Mouse (Mus musculus) heart, embryonic 10.5 days (tissue): ENCODE results near the gene Fopnl. TPM values are rescaled to one million over a fixed set of nuclear protein-coding genes. Genes with fewer than 3 reads are reported as not detected.
A peak's percentile ranks its signal among the peaks of the same experiment; 100 is the strongest.

Experiments
- DNase-seq: peaks from one replicate; pipeline ENCODE4 v3.0.0-alpha.2; 2017; ENCODE audit warnings: low spot score
- H3K27ac ChIP-seq: fragments of 300-500 bp; sonication (generic); 2 replicates; pipeline ENCODE4 v1.5.1; 2016; ENCODE audit warnings: mild to moderate bottlenecking
- H3K27me3 ChIP-seq: fragments of 300-500 bp; sonication (generic); 2 replicates; pipeline ENCODE4 v1.6.1; 2016; ENCODE audit warnings: mild to moderate bottlenecking; ENCODE audit not compliant: poor library complexity, insufficient read depth, severe bottlenecking
- H3K36me3 ChIP-seq: fragments of 300-500 bp; sonication (generic); 2 replicates; pipeline ENCODE4 v1.6.1; 2016; ENCODE audit warnings: mild to moderate bottlenecking, moderate library complexity
- H3K4me1 ChIP-seq: fragments of 300-500 bp; sonication (generic); 2 replicates; pipeline ENCODE4 v1.6.1; 2016; ENCODE audit warnings: mild to moderate bottlenecking
- H3K4me3 ChIP-seq: fragments of 300-500 bp; sonication (generic); 2 replicates; pipeline ENCODE4 v1.5.1; 2016; ENCODE audit warnings: mild to moderate bottlenecking, moderate library complexity
- H3K9me3 ChIP-seq: fragments of 300-500 bp; sonication (generic); 2 replicates; pipeline ENCODE4 v1.6.1; 2016; ENCODE audit warnings: mild to moderate bottlenecking, moderate library complexity
- WGBS: fragments of 180-500 bp; shearing (Covaris S2); methylation state at CpG from one replicate; pipeline ENCODE4 v1.1.7; 2016; 5-methylcytosine and 5-hydroxymethylcytosine counted together
- polyA plus RNA-seq: library from polyadenylated mRNA; unstranded; fragments of >200 nt; fragmentation: Nextera tagmentation; extraction: Ambion mirVana; gene quantifications from 2 replicates; pipeline ENCODE4 v1.2.1, GENCODE M21; 2016

Fopnl gene
- polyA plus RNA-seq, 1 experiment from 2014 or later, result 119 TPM

- Histone ChIP-seq H3K36me3 (peaks cover 43% of the 10 kb centered on the region), H3K27ac (no peak overlapping the region), H3K4me1 (no peaks in the 10 kb centered on the region), H3K4me3 (no peak overlapping the region), H3K9me3 (no peaks in the 10 kb centered on the region), H3K27me3 (peaks cover 25% of the 10 kb centered on the region)
- 86% methylated on average over 4 of the region's 4 CpGs for WGBS
- DNase-seq, result no peak
Observed at GRCm38 (mm10) chr16:14298461-14298860, 18.7 kb downstream of the Fopnl start.

GRCm38 (mm10) chr16:14297746-14298145 is 19.5 kb downstream of the Fopnl start:
- WGBS, result 91% methylated on average over 4 of the region's 4 CpGs
- no peaks in the 10 kb centered on the region for H3K4me1 ChIP-seq
- no peak overlapping the region for H3K4me3 ChIP-seq
- H3K36me3 ChIP-seq, result peaks cover 36% of the 10 kb centered on the region
- H3K27me3 ChIP-seq, result peaks cover 32% of the 10 kb centered on the region
- no peaks in the 10 kb centered on the region for H3K9me3 ChIP-seq
- DNase-seq, result no peak
- no peak overlapping the region for H3K27ac ChIP-seq

- Histone ChIP-seq H3K27ac (no peak overlapping the region), H3K36me3 (peaks cover 33% of the 10 kb centered on the region), H3K9me3 (no peaks in the 10 kb centered on the region), H3K4me1 (peaks cover 5% of the 10 kb centered on the region), H3K27me3 (peaks cover 38% of the 10 kb centered on the region), H3K4me3 (no peak overlapping the region)
- no peak for DNase-seq
- WGBS, result 73% methylated on average over 3 of the region's 3 CpGs
Observed at GRCm38 (mm10) chr16:14297137-14297536, 20.1 kb downstream of the Fopnl start.

GRCm38 (mm10) chr16:14296544-14297124 is 20.6 kb downstream of the Fopnl start:
- Histone ChIP-seq H3K4me1 (peaks cover 9% of the 10 kb centered on the region), H3K36me3 (peaks cover 29% of the 10 kb centered on the region), H3K4me3 (no peak overlapping the region), H3K27ac (no peak overlapping the region), H3K9me3 (no peaks in the 10 kb centered on the region), H3K27me3 (peaks cover 43% of the 10 kb centered on the region)
- WGBS, result 88% methylated on average over 2 of the region's 2 CpGs
- DNase-seq, result no peak

GRCm38 (mm10) chr16:14295291-14295690 is 21.9 kb downstream of the Fopnl start:
- no peaks in the 10 kb centered on the region for H3K9me3 ChIP-seq
- H3K27me3 ChIP-seq, result peaks cover 56% of the 10 kb centered on the region
- peaks cover 20% of the 10 kb centered on the region for H3K36me3 ChIP-seq
- WGBS, result 73% methylated on average over 2 of the region's 2 CpGs
- H3K4me1 ChIP-seq, result peaks cover 15% of the 10 kb centered on the region
- DNase-seq, result no peak
- H3K4me3 ChIP-seq, result no peak overlapping the region
- no peak overlapping the region for H3K27ac ChIP-seq

- Histone ChIP-seq H3K4me1 (peaks cover 15% of the 10 kb centered on the region), H3K36me3 (no peaks in the 10 kb centered on the region), H3K27me3 (peaks cover 84% of the 10 kb centered on the region), H3K4me3 (peak overlapping the region; percentile 54), H3K9me3 (no peaks in the 10 kb centered on the region), H3K27ac (no peak overlapping the region)
- WGBS, result 12% methylated on average over 31 of the region's 31 CpGs
- no peak for DNase-seq
Observed at GRCm38 (mm10) chr16:14292205-14293199, 24.7 kb downstream of the Fopnl start.

- Histone ChIP-seq H3K36me3 (no peaks in the 10 kb centered on the region), H3K4me3 (peak within 1 kb of the TSS; percentile 54), H3K27me3 (peaks cover 86% of the 10 kb centered on the region), H3K4me1 (peaks cover 15% of the 10 kb centered on the region), H3K27ac (no peak within 1 kb of the TSS), H3K9me3 (no peaks in the 10 kb centered on the region)
- 7% methylated on average over 16 of the region's 16 CpGs for WGBS
- peak; percentile 80 for DNase-seq
Observed at GRCm38 (mm10) chr16:14291223-14291622, 26.0 kb downstream of the Fopnl start, which contains the start of gene Myh11. Gene Myh11 (minus strand): TSS chr16:14291372.

GRCm38 (mm10) chr16:14272374-14272965 is 44.7 kb downstream of the Fopnl start:
- WGBS, result 53% methylated on average over 4 of the region's 4 CpGs
- no peaks in the 10 kb centered on the region for H3K9me3 ChIP-seq
- H3K36me3 ChIP-seq, result no peaks in the 10 kb centered on the region
- H3K4me3 ChIP-seq, result no peak overlapping the region
- no peaks in the 10 kb centered on the region for H3K4me1 ChIP-seq
- H3K27me3 ChIP-seq, result peaks cover 100% of the 10 kb centered on the region
- H3K27ac ChIP-seq, result no peak overlapping the region
- peak; percentile 69 for DNase-seq

- Histone ChIP-seq H3K27ac (no peak overlapping the region), H3K36me3 (no peaks in the 10 kb centered on the region), H3K4me1 (no peaks in the 10 kb centered on the region), H3K9me3 (no peaks in the 10 kb centered on the region), H3K27me3 (peaks cover 89% of the 10 kb centered on the region), H3K4me3 (no peak overlapping the region)
- peak; percentile 84 for DNase-seq
- WGBS, result 4% methylated on average over 4 of the region's 4 CpGs
Observed at GRCm38 (mm10) chr16:14265203-14265920, 51.8 kb downstream of the Fopnl start.

GRCm38 (mm10) chr16:14264504-14264903 is 52.7 kb downstream of the Fopnl start:
- Histone ChIP-seq H3K9me3 (no peaks in the 10 kb centered on the region), H3K27ac (no peak overlapping the region), H3K4me3 (no peak overlapping the region), H3K36me3 (no peaks in the 10 kb centered on the region), H3K4me1 (no peaks in the 10 kb centered on the region), H3K27me3 (peaks cover 89% of the 10 kb centered on the region)
- 61% methylated on average over 2 of the region's 2 CpGs for WGBS
- no peak for DNase-seq

GRCm38 (mm10) chr16:14263241-14263640 is 54.0 kb downstream of the Fopnl start:
- H3K36me3 ChIP-seq, result no peaks in the 10 kb centered on the region
- no peaks in the 10 kb centered on the region for H3K4me1 ChIP-seq
- no peaks in the 10 kb centered on the region for H3K9me3 ChIP-seq
- DNase-seq, result no peak
- WGBS, result 86% methylated on average over 6 of the region's 6 CpGs
- peaks cover 89% of the 10 kb centered on the region for H3K27me3 ChIP-seq
- no peak overlapping the region for H3K4me3 ChIP-seq
- H3K27ac ChIP-seq, result no peak overlapping the region

GRCm38 (mm10) chr16:14262410-14262809 is 54.8 kb downstream of the Fopnl start:
- no peaks in the 10 kb centered on the region for H3K9me3 ChIP-seq
- no peak for DNase-seq
- H3K4me1 ChIP-seq, result no peaks in the 10 kb centered on the region
- H3K36me3 ChIP-seq, result no peaks in the 10 kb centered on the region
- WGBS, result 74% methylated on average over 1 of the region's 1 CpGs
- no peak overlapping the region for H3K4me3 ChIP-seq
- no peak overlapping the region for H3K27ac ChIP-seq
- peaks cover 89% of the 10 kb centered on the region for H3K27me3 ChIP-seq
